In the genomic region with DNA sequence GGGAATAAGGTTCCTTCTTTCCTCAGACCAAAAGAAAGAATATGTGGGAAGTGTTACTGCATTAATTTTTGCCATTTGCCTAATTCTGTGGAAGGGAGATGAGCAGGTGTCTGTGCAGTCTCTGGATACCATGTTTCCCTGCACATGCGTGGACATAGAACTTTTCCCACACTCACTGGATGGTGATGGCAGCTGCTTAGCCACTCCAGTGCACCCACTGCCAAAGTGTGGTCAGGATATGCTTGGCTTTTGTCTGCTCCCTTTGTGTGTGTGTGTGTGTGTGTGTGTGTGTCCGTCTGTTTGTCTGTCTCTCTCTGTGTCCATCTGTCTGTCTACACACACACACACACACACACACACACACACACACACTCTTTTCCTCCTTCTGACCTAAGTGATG, we compare ENCODE assay signal across 12 mouse cellular contexts.
DNase-seq lines count a peak whose midpoint lies in the region; ATAC-seq and TF ChIP-seq lines count a peak whose summit lies in the region.
"Had no signal": no experiment of that assay in that cellular context is flagged by ENCODE, and none has a peak within 500 bp of the region (broad histone marks: within the 10 kb centered on the region; RNA-seq: fewer than 3 reads in every experiment).

No protein-coding gene starts in this region.

- no peak overlapping the region for H3K4me2 ChIP-seq in embryonic facial prominence, embryonic 12.5 days (replicated peaks)
- no peak overlapping the region for H3K4me2 ChIP-seq in hindbrain, embryonic 14.5 days (replicated peaks)
- H3K4me2 ChIP-seq in hindbrain, embryonic 16.5 days (ENCODE audit: low read length), result no peak overlapping the region
- no peak overlapping the region for H3K4me2 ChIP-seq in midbrain, embryonic 16.5 days (ENCODE audit: low read length)
- H3K4me2 ChIP-seq in liver, postnatal 0 days (ENCODE audit: low read depth, low read length), result no peak overlapping the region

- no peak overlapping the region for H3K4me3 ChIP-seq in embryonic facial prominence, embryonic 12.5 days
- no peak overlapping the region for H3K4me3 ChIP-seq in embryonic facial prominence, embryonic 10.5 days
- H3K4me3 ChIP-seq in hindbrain, embryonic 14.5 days (replicated peaks; ENCODE audit: low read length), result no peak overlapping the region
- H3K4me3 ChIP-seq in hindbrain, embryonic 16.5 days (ENCODE audit: low read length), result no peak overlapping the region
- H3K4me3 ChIP-seq in midbrain, embryonic 10.5 days, result no peak overlapping the region
- no peak overlapping the region for H3K4me3 ChIP-seq in midbrain, embryonic 16.5 days (ENCODE audit: low read depth, low read length)
- H3K4me3 ChIP-seq in liver, postnatal 0 days (ENCODE audit: low read depth, low read length), result no peak overlapping the region
- H3K4me3 ChIP-seq: megakaryocyte, embryonic 14.5 days had no signal

- no peak for ATAC-seq in embryonic facial prominence, embryonic 12.5 days (ENCODE audit: insufficient number of reproducible peaks, insufficient read depth, low FRiP score, low TSS enrichment)
- peak; percentile 22; the same call in 1 of the 2 replicates for ATAC-seq in hindbrain, embryonic 14.5 days (ENCODE audit: low FRiP score)
- ATAC-seq in hindbrain, embryonic 16.5 days, result no peak
- no peak for ATAC-seq in midbrain, embryonic 16.5 days
- ATAC-seq in liver, postnatal 0 days, result peak; percentile 11

- no peaks in the 10 kb centered on the region for H3K9me3 ChIP-seq in embryonic facial prominence, embryonic 12.5 days
- no peaks in the 10 kb centered on the region for H3K9me3 ChIP-seq in embryonic facial prominence, embryonic 10.5 days
- H3K9me3 ChIP-seq in hindbrain, embryonic 14.5 days (ENCODE audit: control insufficient read depth, low read length), result no peaks in the 10 kb centered on the region
- no peaks in the 10 kb centered on the region for H3K9me3 ChIP-seq in hindbrain, embryonic 16.5 days (ENCODE audit: control insufficient read depth, low read length)
- no peaks in the 10 kb centered on the region for H3K9me3 ChIP-seq in midbrain, embryonic 10.5 days (replicated peaks)
- H3K9me3 ChIP-seq in midbrain, embryonic 16.5 days (replicated peaks; ENCODE audit: control insufficient read depth, low read length, poor library complexity, severe bottlenecking), result no peaks in the 10 kb centered on the region
- H3K9me3 ChIP-seq in liver, postnatal 0 days (ENCODE audit: low read length), result no peaks in the 10 kb centered on the region

- H3K27ac ChIP-seq in embryonic facial prominence, embryonic 12.5 days, result peak overlapping the region; percentile 54; the same call in 1 of the 2 replicates
- H3K27ac ChIP-seq in embryonic facial prominence, embryonic 10.5 days (replicated peaks), result no peak overlapping the region; the same call in 1 of the 2 replicates
- no peak overlapping the region for H3K27ac ChIP-seq in hindbrain, embryonic 14.5 days
- no peak overlapping the region for H3K27ac ChIP-seq in hindbrain, embryonic 16.5 days (ENCODE audit: low read depth, low read length)
- peak overlapping the region; percentile 67 for H3K27ac ChIP-seq in midbrain, embryonic 10.5 days (replicated peaks)
- H3K27ac ChIP-seq in midbrain, embryonic 16.5 days (ENCODE audit: low read length), result no peak overlapping the region
- H3K27ac ChIP-seq in liver, postnatal 0 days (ENCODE audit: low read depth), result peak overlapping the region; percentile 73

- peaks cover 44% of the 10 kb centered on the region for H3K4me1 ChIP-seq in embryonic facial prominence, embryonic 12.5 days
- peaks cover 60% of the 10 kb centered on the region for H3K4me1 ChIP-seq in embryonic facial prominence, embryonic 10.5 days
- H3K4me1 ChIP-seq in hindbrain, embryonic 14.5 days (replicated peaks; ENCODE audit: control insufficient read depth, insufficient read depth, low read length), result peaks cover 24% of the 10 kb centered on the region
- peaks cover 2% of the 10 kb centered on the region; the same call in 1 of the 2 replicates for H3K4me1 ChIP-seq in hindbrain, embryonic 16.5 days (ENCODE audit: control insufficient read depth, insufficient read depth, low read depth, low read length)
- peaks cover 58% of the 10 kb centered on the region for H3K4me1 ChIP-seq in midbrain, embryonic 10.5 days
- H3K4me1 ChIP-seq in midbrain, embryonic 16.5 days (ENCODE audit: control insufficient read depth, insufficient read depth, low read length), result peaks cover 21% of the 10 kb centered on the region
- peaks cover 19% of the 10 kb centered on the region; the same call in 1 of the 2 replicates for H3K4me1 ChIP-seq in liver, postnatal 0 days (ENCODE audit: insufficient read depth)
- H3K4me1 ChIP-seq: megakaryocyte, embryonic 14.5 days had no signal

- DNase-seq in embryonic facial prominence, embryonic 10.5 days (ENCODE audit: low spot score), result no peak
- no peak for DNase-seq in hindbrain, embryonic 14.5 days (ENCODE audit: low spot score)
- DNase-seq in midbrain, embryonic 10.5 days (ENCODE audit: low spot score), result no peak
- no peak for DNase-seq in liver, postnatal 0 days
- no peak for DNase-seq in right cerebral cortex, postnatal 36 days (ENCODE audit: low spot score in 2 of 2)
- DNase-seq: cerebellum, adult 9-10 months; heart, postnatal 10 days; thymus, postnatal 4 days had no signal

- no peak for TF ChIP-seq CTCF in liver, postnatal 0 days (IDR thresholded peaks at IDR 0.05; ENCODE audit: low read depth)

- WGBS in embryonic facial prominence, embryonic 12.5 days, result 67% methylated on average over 2 of the region's 2 CpGs
- WGBS in embryonic facial prominence, embryonic 10.5 days, result 67% methylated on average over 2 of the region's 2 CpGs
- WGBS in hindbrain, embryonic 14.5 days, result 58% methylated on average over 2 of the region's 2 CpGs
- 52% methylated on average over 2 of the region's 2 CpGs for WGBS in hindbrain, embryonic 16.5 days
- WGBS in midbrain, embryonic 10.5 days, result 62% methylated on average over 2 of the region's 2 CpGs
- 71% methylated on average over 2 of the region's 2 CpGs for WGBS in midbrain, embryonic 16.5 days
- WGBS in liver, postnatal 0 days (ENCODE audit: insufficient replicate concordance), result 39% methylated on average over 2 of the region's 2 CpGs

- H3K36me3 ChIP-seq in embryonic facial prominence, embryonic 12.5 days, result no peaks in the 10 kb centered on the region
- no peaks in the 10 kb centered on the region for H3K36me3 ChIP-seq in embryonic facial prominence, embryonic 10.5 days (replicated peaks)
- no peaks in the 10 kb centered on the region for H3K36me3 ChIP-seq in hindbrain, embryonic 14.5 days (replicated peaks; ENCODE audit: control insufficient read depth, insufficient read depth)
- H3K36me3 ChIP-seq in hindbrain, embryonic 16.5 days (ENCODE audit: control insufficient read depth, insufficient read depth, low read length), result no peaks in the 10 kb centered on the region
- no peaks in the 10 kb centered on the region for H3K36me3 ChIP-seq in midbrain, embryonic 10.5 days
- no peaks in the 10 kb centered on the region for H3K36me3 ChIP-seq in midbrain, embryonic 16.5 days (ENCODE audit: control insufficient read depth, insufficient read depth, low read length)
- no peaks in the 10 kb centered on the region for H3K36me3 ChIP-seq in liver, postnatal 0 days (replicated peaks; ENCODE audit: insufficient read depth, low read length)

- peak overlapping the region; percentile 29 for H3K9ac ChIP-seq in embryonic facial prominence, embryonic 12.5 days
- H3K9ac ChIP-seq in hindbrain, embryonic 14.5 days, result no peak overlapping the region
- no peak overlapping the region for H3K9ac ChIP-seq in hindbrain, embryonic 16.5 days (ENCODE audit: low read depth, low read length)
- no peak overlapping the region for H3K9ac ChIP-seq in midbrain, embryonic 16.5 days (ENCODE audit: low read depth, low read length)
- no peak overlapping the region for H3K9ac ChIP-seq in liver, postnatal 0 days (replicated peaks)

- no peak for TF ChIP-seq EP300 in liver, postnatal 0 days (IDR thresholded peaks at IDR 0.05; ENCODE audit: low read depth)

- no peaks in the 10 kb centered on the region for H3K27me3 ChIP-seq in embryonic facial prominence, embryonic 12.5 days
- no peaks in the 10 kb centered on the region for H3K27me3 ChIP-seq in embryonic facial prominence, embryonic 10.5 days (replicated peaks; ENCODE audit: low read depth, poor library complexity, severe bottlenecking)
- no peaks in the 10 kb centered on the region for H3K27me3 ChIP-seq in hindbrain, embryonic 14.5 days (ENCODE audit: control insufficient read depth, insufficient read depth, low read length)
- H3K27me3 ChIP-seq in hindbrain, embryonic 16.5 days (replicated peaks; ENCODE audit: control insufficient read depth, insufficient read depth, low read length), result no peaks in the 10 kb centered on the region
- H3K27me3 ChIP-seq in midbrain, embryonic 10.5 days (ENCODE audit: low read depth, poor library complexity, severe bottlenecking), result no peaks in the 10 kb centered on the region
- no peaks in the 10 kb centered on the region for H3K27me3 ChIP-seq in midbrain, embryonic 16.5 days (ENCODE audit: control insufficient read depth, insufficient read depth, low read depth, low read length)
- H3K27me3 ChIP-seq in liver, postnatal 0 days (ENCODE audit: insufficient read depth, low read length), result no peaks in the 10 kb centered on the region

Comparison
In these comparisons a context has a peak if more than half of its experiments do, and no peak if none do; other contexts are left out.
1. ATAC-seq: peak in hindbrain, embryonic 14.5 days (single experiment) and liver, postnatal 0 days (single experiment); none in embryonic facial prominence, embryonic 12.5 days (single experiment), hindbrain, embryonic 16.5 days (single experiment) and midbrain, embryonic 16.5 days (single experiment).
2. H3K27ac ChIP-seq: peak in embryonic facial prominence, embryonic 12.5 days (single experiment), midbrain, embryonic 10.5 days (single experiment) and liver, postnatal 0 days (single experiment); none in embryonic facial prominence, embryonic 10.5 days (single experiment), hindbrain, embryonic 14.5 days (single experiment), hindbrain, embryonic 16.5 days (single experiment) and midbrain, embryonic 16.5 days (single experiment).